Mouse (Mus musculus) liver, adult 2 months (tissue): Measurements from ENCODE around the gene Zfyve19.

ENCODE experiments used
- CTCF ChIP-seq: fragments of 200-500 bp; IDR thresholded peaks from 2 replicates; pipeline ENCODE4 v1.5.1; 2011; ENCODE audit warnings: low read depth, low read length, control low read depth
- POLR2A ChIP-seq: fragments of 200-500 bp; IDR thresholded peaks from 2 replicates; pipeline ENCODE4 v1.6.1; 2011; ENCODE audit warnings: low read length, control low read depth; ENCODE audit not compliant: insufficient read depth; ENCODE audit errors: extremely low read depth

- TF ChIP-seq POLR2A (no peak), CTCF (no peak)
Observed at GRCm38 (mm10) chr2:119263813-119264212, 55.4 kb downstream of the Zfyve19 start.
